Mouse (Mus musculus) limb, embryonic 14.5 days (tissue): Measurements from ENCODE around the gene Mrpl38. TPM values are rescaled to one million over a fixed set of nuclear protein-coding genes. Genes with fewer than 3 reads are reported as not detected.

ENCODE experiments used
- ATAC-seq: fragments of 200-750 bp; cut with Nextera tagmentation; 2 replicates; pipeline ENCODE4 v1.8.0; 2017; ENCODE audit warnings: low read depth, moderate number of reproducible peaks, moderate TSS enrichment; ENCODE audit not compliant: low FRiP score
- DNase-seq: peaks from one replicate; pipeline ENCODE4 v3.0.0-alpha.2; 2015; ENCODE audit warnings: low spot score
- H3K27ac ChIP-seq: fragments of 300-500 bp; sonication (generic); replicated peaks from 2 replicates; pipeline ENCODE4 v1.5.1; 2014; ENCODE audit warnings: low read depth, mild to moderate bottlenecking, low read length, moderate library complexity, mixed read lengths
- H3K27me3 ChIP-seq: fragments of 300-500 bp; sonication (generic); 2 replicates; pipeline ENCODE4 v1.6.1; 2014; ENCODE audit warnings: low read length, mixed read lengths; ENCODE audit not compliant: control insufficient read depth, insufficient read depth
- H3K36me3 ChIP-seq: fragments of 300-500 bp; sonication (generic); 2 replicates; pipeline ENCODE4 v1.6.1; 2014; ENCODE audit warnings: mild to moderate bottlenecking, low read length, moderate library complexity, mixed read lengths; ENCODE audit not compliant: control insufficient read depth, insufficient read depth
- H3K4me1 ChIP-seq: fragments of 300-500 bp; sonication (generic); 2 replicates; pipeline ENCODE4 v1.6.1; 2014; ENCODE audit warnings: antibody characterized with exemption, low read length, mixed read lengths; ENCODE audit not compliant: control insufficient read depth, insufficient read depth
- H3K4me2 ChIP-seq: fragments of 300-500 bp; sonication (generic); replicated peaks from 2 replicates; pipeline ENCODE4 v1.6.1; 2014; ENCODE audit warnings: low read depth, mild to moderate bottlenecking, low read length, moderate library complexity; ENCODE audit not compliant: severe bottlenecking
- H3K4me3 ChIP-seq: fragments of 300-500 bp; sonication (generic); replicated peaks from 2 replicates; pipeline ENCODE4 v1.5.1; 2014; ENCODE audit warnings: low read length
- H3K9ac ChIP-seq: fragments of 300-500 bp; sonication (generic); 2 replicates; pipeline ENCODE4 v1.6.1; 2014; ENCODE audit warnings: mild to moderate bottlenecking, low read depth, low read length, moderate library complexity; ENCODE audit not compliant: severe bottlenecking
- H3K9me3 ChIP-seq: fragments of 300-500 bp; sonication (generic); 2 replicates; pipeline ENCODE4 v1.6.1; 2016; ENCODE audit warnings: low read length; ENCODE audit not compliant: control insufficient read depth
- POLR2A ChIP-seq: fragments of 200-500 bp; IDR thresholded peaks from 2 replicates; pipeline ENCODE4 v1.8.0; 2012; ENCODE audit warnings: inconsistent platforms, mild to moderate bottlenecking, moderate library complexity, borderline replicate concordance; ENCODE audit not compliant: insufficient read depth, insufficient read length; ENCODE audit errors: extremely low read depth
- WGBS: fragments of 180-500 bp; shearing (Covaris S2); extraction: QIAGEN DNeasy Blood & Tissue Kit; methylation state at CpG from one replicate; pipeline ENCODE4 v1.1.7; 2014; 5-methylcytosine and 5-hydroxymethylcytosine counted together
- polyA plus RNA-seq, 2 experiments: library from polyadenylated mRNA; depleted of rRNA in 1 of 2; stranded (reverse) in 1 of 2; unstranded in 1 of 2; fragments of >200 nt; fragmentation: Nextera tagmentation in 1 of 2; extraction: Ambion mirVana in 1 of 2; gene quantifications; 2 replicates each; pipeline versions ENCODE4 v1.2.1 to v1.2.3; 2012 to 2014

The Mrpl38 gene
- polyA plus RNA-seq, 2 experiments, result 56.4 to 85.8 TPM

DNA sequence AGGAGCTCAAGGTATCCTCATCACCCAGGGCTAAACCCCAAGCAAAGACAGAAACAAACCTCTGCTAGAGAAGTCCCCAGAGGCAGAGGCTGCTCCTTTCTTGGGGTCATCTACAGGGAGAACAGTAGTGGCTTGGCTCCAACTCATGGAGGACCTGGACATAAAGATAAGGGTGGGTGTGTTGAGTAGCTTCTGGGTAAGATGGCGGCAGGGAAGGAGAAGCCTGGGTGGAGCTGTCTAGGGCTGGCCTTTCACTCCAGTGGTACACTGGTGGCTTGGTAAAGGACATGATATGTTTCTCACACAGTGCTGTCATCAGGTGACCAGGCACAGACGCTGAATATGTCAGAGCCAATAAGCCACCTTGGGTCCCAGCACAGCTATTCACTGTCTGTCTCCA, 12.3 kb upstream of the Mrpl38 start:
- Histone ChIP-seq H3K9me3 (no peaks in the 10 kb centered on the region), H3K27ac (no peak overlapping the region), H3K36me3 (peaks cover 99% of the 10 kb centered on the region), H3K4me3 (no peak overlapping the region), H3K4me2 (no peak overlapping the region), H3K27me3 (no peaks in the 10 kb centered on the region), H3K9ac (no peak overlapping the region), H3K4me1 (no peaks in the 10 kb centered on the region)
- no peak for ATAC-seq
- TF ChIP-seq POLR2A, result no peak
- DNase-seq, result no peak
- 97% methylated on average over 2 of the region's 2 CpGs for WGBS

DNA sequence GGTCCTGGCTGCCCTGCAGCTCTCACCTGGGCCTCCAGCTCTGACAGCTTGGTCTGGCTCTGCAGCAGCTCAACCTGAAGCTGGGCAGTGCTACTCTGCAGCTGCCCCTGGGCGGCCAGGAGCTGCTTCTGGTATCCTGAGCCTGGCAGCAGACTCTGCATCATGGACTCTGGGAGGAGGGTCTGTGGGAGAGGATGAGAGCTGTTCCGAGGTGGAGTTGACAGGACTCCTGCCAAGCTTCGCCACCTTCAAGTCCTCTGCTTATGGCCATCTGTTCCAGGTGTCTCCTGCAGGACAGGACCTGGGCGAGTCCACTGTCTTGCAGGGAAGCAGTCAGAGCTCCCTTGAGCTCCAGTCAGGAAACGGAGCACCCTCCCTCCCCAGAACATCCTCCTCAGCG, 10.7 kb upstream of the Mrpl38 start:
- no peaks in the 10 kb centered on the region for H3K9me3 ChIP-seq
- no peaks in the 10 kb centered on the region for H3K4me1 ChIP-seq
- no peak for TF ChIP-seq POLR2A
- DNase-seq (no peak), ATAC-seq (no peak)
- no peaks in the 10 kb centered on the region for H3K27me3 ChIP-seq
- WGBS, result 75% methylated on average over 6 of the region's 6 CpGs
- no peak overlapping the region for H3K4me2 ChIP-seq
- H3K4me3 ChIP-seq, result no peak overlapping the region
- no peak overlapping the region for H3K9ac ChIP-seq
- H3K36me3 ChIP-seq, result peaks cover 99% of the 10 kb centered on the region
- no peak overlapping the region for H3K27ac ChIP-seq

DNA sequence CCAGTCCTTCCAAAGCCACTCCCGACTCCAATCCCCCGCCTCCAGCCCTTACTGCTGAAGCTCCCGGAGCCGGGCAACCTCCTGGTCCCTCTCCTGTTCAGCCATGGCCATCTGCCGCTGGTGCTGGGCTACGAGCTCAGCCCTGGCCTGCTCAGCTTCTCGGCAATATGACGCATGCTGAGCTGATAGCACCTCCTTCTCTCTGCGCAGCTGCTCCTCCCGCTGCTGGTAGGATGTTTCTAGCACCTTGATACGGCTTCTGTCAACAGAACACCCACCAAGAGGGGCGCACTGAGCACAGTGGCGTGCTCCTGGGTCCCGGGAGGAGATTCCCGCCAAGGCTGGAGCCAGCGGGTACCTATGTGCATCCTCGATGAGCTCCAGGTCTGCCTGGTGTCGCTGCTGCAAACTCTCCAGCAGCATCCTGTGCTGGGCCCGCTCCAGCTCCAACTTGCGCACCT, 10.1 kb upstream of the Mrpl38 start:
- DNase-seq, result no peak
- no peak overlapping the region for H3K27ac ChIP-seq
- TF ChIP-seq POLR2A, result no peak
- H3K9ac ChIP-seq, result no peak overlapping the region
- no peak overlapping the region for H3K4me3 ChIP-seq
- no peak overlapping the region for H3K4me2 ChIP-seq
- WGBS, result 63% methylated on average over 20 of the region's 20 CpGs
- H3K4me1 ChIP-seq, result no peaks in the 10 kb centered on the region
- H3K27me3 ChIP-seq, result no peaks in the 10 kb centered on the region
- no peak for ATAC-seq
- H3K36me3 ChIP-seq, result peaks cover 99% of the 10 kb centered on the region
- H3K9me3 ChIP-seq, result no peaks in the 10 kb centered on the region

- no peaks in the 10 kb centered on the region for H3K4me1 ChIP-seq
- H3K9ac ChIP-seq, result no peak overlapping the region
- H3K4me2 ChIP-seq, result no peak overlapping the region
- no peak for ATAC-seq
- H3K36me3 ChIP-seq, result peaks cover 98% of the 10 kb centered on the region
- no peak overlapping the region for H3K4me3 ChIP-seq
- no peak for DNase-seq
- no peaks in the 10 kb centered on the region for H3K9me3 ChIP-seq
- WGBS, result 80% methylated on average over 25 of the region's 25 CpGs
- H3K27me3 ChIP-seq, result no peaks in the 10 kb centered on the region
- no peak overlapping the region for H3K27ac ChIP-seq
- no peak for TF ChIP-seq POLR2A
These were observed 7.8 kb upstream of the Mrpl38 start for GRCm38 (mm10) chr11:116146294-116146985.

DNA sequence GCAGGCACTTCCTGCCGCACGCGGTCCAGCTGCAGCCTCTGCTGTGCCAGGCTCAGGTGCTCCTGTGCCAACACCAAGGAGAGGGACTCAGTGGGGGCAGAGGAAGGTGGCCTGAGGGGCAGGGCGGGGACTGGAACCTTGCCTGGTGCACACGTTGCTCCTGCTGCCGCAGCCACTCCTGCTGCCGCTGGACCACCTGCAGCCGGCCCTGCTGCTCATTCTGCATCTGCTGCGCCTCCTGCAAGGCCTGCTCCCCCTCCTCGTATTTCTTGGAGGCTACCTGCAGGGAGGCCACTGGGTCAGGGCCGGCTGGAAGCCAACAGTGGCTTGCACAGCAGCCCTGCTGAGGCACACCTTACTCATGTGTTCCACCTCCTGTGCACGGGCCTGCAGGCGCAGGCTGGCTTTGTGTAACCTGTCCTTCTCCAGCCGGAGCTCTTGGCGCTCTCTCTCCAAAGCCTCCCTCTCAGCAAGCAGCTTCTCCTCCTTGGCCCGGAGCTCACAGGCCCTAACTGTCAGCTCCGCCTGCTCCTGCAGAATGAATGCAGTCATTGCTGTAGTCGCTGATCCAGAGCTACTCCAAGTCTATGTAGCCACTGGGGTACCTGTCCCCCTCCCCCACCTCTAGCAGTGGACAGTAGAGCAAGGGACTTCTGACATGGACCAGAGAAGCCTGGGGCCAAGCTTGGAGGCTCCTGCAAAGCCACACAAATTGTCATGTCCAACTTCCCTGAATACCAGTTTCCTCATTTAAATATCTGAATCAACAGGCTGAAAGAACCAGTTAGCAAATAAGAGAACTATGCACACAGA, 7.0 kb upstream of the Mrpl38 start:
- Histone ChIP-seq H3K4me1 (no peaks in the 10 kb centered on the region), H3K9me3 (no peaks in the 10 kb centered on the region), H3K9ac (no peak overlapping the region), H3K27ac (no peak overlapping the region), H3K4me3 (no peak overlapping the region), H3K36me3 (peaks cover 90% of the 10 kb centered on the region), H3K4me2 (no peak overlapping the region), H3K27me3 (no peaks in the 10 kb centered on the region)
- 59% methylated on average over 18 of the region's 18 CpGs for WGBS
- DNase-seq (no peak), ATAC-seq (no peak)
- no peak for TF ChIP-seq POLR2A
